Mouse (Mus musculus): ENCODE measurements around the gene Igf1r. TPM values are rescaled to one million over a fixed set of nuclear protein-coding genes. Genes with fewer than 3 reads are reported as not detected.

Igf1r gene
- polyA plus RNA-seq, 1 experiment from 2014 or later: 29.7 TPM

GRCm38 (mm10) chr7:68128271-68128674 is 175.6 kb downstream of the Igf1r start:
- H3K4me3 ChIP-seq (ENCODE audit: low read length): peak overlapping the region; percentile 70; the same call in 1 of the 2 replicates
- H3K27me3 ChIP-seq (ENCODE audit: control insufficient read depth, insufficient read depth, low read length): no peaks in the 10 kb centered on the region
- WGBS: 14% methylated on average over 7 of the region's 7 CpGs
- peak overlapping the region; percentile 93 for H3K4me2 ChIP-seq (replicated peaks; ENCODE audit: low read depth, low read length)
- no peak for ATAC-seq (ENCODE audit: low FRiP score, low TSS enrichment)
- H3K36me3 ChIP-seq (ENCODE audit: control insufficient read depth, insufficient read depth, low read length): no peaks in the 10 kb centered on the region
- peaks cover 40% of the 10 kb centered on the region for H3K4me1 ChIP-seq (ENCODE audit: control insufficient read depth, insufficient read depth, low read length)
- H3K9ac ChIP-seq (ENCODE audit: low read depth, low read length): peak overlapping the region; percentile 62; the same call in 1 of the 2 replicates
- no peaks in the 10 kb centered on the region for H3K9me3 ChIP-seq (ENCODE audit: control insufficient read depth, low read length)
- 0 out of 2 replicates have a peak overlapping the region, but pooled peaks have one; percentile 55 for H3K27ac ChIP-seq (ENCODE audit: low read depth, low read length)

GRCm38 (mm10) chr7:68129077-68129511 is 176.5 kb downstream of the Igf1r start:
- peak overlapping the region; percentile 62 for H3K9ac ChIP-seq (ENCODE audit: low read depth, low read length)
- H3K4me1 ChIP-seq (ENCODE audit: control insufficient read depth, insufficient read depth, low read length): peaks cover 40% of the 10 kb centered on the region
- peak overlapping the region; percentile 93 for H3K4me2 ChIP-seq (replicated peaks; ENCODE audit: low read depth, low read length)
- WGBS: under 1% methylated on average over 19 of the region's 19 CpGs
- no peaks in the 10 kb centered on the region for H3K9me3 ChIP-seq (ENCODE audit: control insufficient read depth, low read length)
- H3K27me3 ChIP-seq (ENCODE audit: control insufficient read depth, insufficient read depth, low read length): no peaks in the 10 kb centered on the region
- peak overlapping the region; percentile 70 for H3K4me3 ChIP-seq (ENCODE audit: low read length)
- peak overlapping the region; percentile 57 for H3K27ac ChIP-seq (ENCODE audit: low read depth, low read length)
- ATAC-seq (ENCODE audit: low FRiP score, low TSS enrichment): peak; percentile 92
- H3K36me3 ChIP-seq (ENCODE audit: control insufficient read depth, insufficient read depth, low read length): no peaks in the 10 kb centered on the region

- H3K27ac ChIP-seq (ENCODE audit: low read depth, low read length): peak overlapping the region; percentile 57
- peak; percentile 55 for ATAC-seq (ENCODE audit: low FRiP score, low TSS enrichment)
- peak overlapping the region; percentile 70 for H3K4me3 ChIP-seq (ENCODE audit: low read length)
- H3K9me3 ChIP-seq (ENCODE audit: control insufficient read depth, low read length): no peaks in the 10 kb centered on the region
- WGBS: under 1% methylated on average over 19 of the region's 19 CpGs
- H3K9ac ChIP-seq (ENCODE audit: low read depth, low read length): peak overlapping the region; percentile 62
- H3K27me3 ChIP-seq (ENCODE audit: control insufficient read depth, insufficient read depth, low read length): no peaks in the 10 kb centered on the region
- peak overlapping the region; percentile 93 for H3K4me2 ChIP-seq (replicated peaks; ENCODE audit: low read depth, low read length)
- H3K36me3 ChIP-seq (ENCODE audit: control insufficient read depth, insufficient read depth, low read length): no peaks in the 10 kb centered on the region
- peaks cover 40% of the 10 kb centered on the region for H3K4me1 ChIP-seq (ENCODE audit: control insufficient read depth, insufficient read depth, low read length)
Observed at GRCm38 (mm10) chr7:68129546-68130253, 177.1 kb downstream of the Igf1r start.

- H3K27me3 ChIP-seq (ENCODE audit: control insufficient read depth, insufficient read depth, low read length): no peaks in the 10 kb centered on the region
- no peak overlapping the region for H3K9ac ChIP-seq (ENCODE audit: low read depth, low read length)
- H3K4me2 ChIP-seq (replicated peaks; ENCODE audit: low read depth, low read length): no peak overlapping the region
- no peak overlapping the region for H3K4me3 ChIP-seq (ENCODE audit: low read length)
- peaks cover 40% of the 10 kb centered on the region for H3K4me1 ChIP-seq (ENCODE audit: control insufficient read depth, insufficient read depth, low read length)
- 53% methylated on average over 13 of the region's 13 CpGs for WGBS
- no peak for ATAC-seq (ENCODE audit: low FRiP score, low TSS enrichment)
- no peaks in the 10 kb centered on the region for H3K36me3 ChIP-seq (ENCODE audit: control insufficient read depth, insufficient read depth, low read length)
- no peaks in the 10 kb centered on the region for H3K9me3 ChIP-seq (ENCODE audit: control insufficient read depth, low read length)
- H3K27ac ChIP-seq (ENCODE audit: low read depth, low read length): no peak overlapping the region
Observed at GRCm38 (mm10) chr7:68130950-68131580, 178.4 kb downstream of the Igf1r start.

GRCm38 (mm10) chr7:68133679-68134078 is 181.1 kb downstream of the Igf1r start:
- Histone ChIP-seq H3K4me1 (ENCODE audit: control insufficient read depth, insufficient read depth, low read length) (peaks cover 23% of the 10 kb centered on the region), H3K36me3 (ENCODE audit: control insufficient read depth, insufficient read depth, low read length) (no peaks in the 10 kb centered on the region), H3K27me3 (ENCODE audit: control insufficient read depth, insufficient read depth, low read length) (no peaks in the 10 kb centered on the region), H3K27ac (ENCODE audit: low read depth, low read length) (no peak overlapping the region), H3K9me3 (ENCODE audit: control insufficient read depth, low read length) (no peaks in the 10 kb centered on the region), H3K4me3 (ENCODE audit: low read length) (no peak overlapping the region), H3K9ac (ENCODE audit: low read depth, low read length) (no peak overlapping the region), H3K4me2 (replicated peaks; ENCODE audit: low read depth, low read length) (no peak overlapping the region)
- ATAC-seq (ENCODE audit: low FRiP score, low TSS enrichment): no peak
- 63% methylated on average over 6 of the region's 6 CpGs for WGBS

- WGBS: 91% methylated on average over 16 of the region's 16 CpGs
- Histone ChIP-seq H3K27ac (ENCODE audit: low read depth, low read length) (no peak overlapping the region), H3K36me3 (ENCODE audit: control insufficient read depth, insufficient read depth, low read length) (no peaks in the 10 kb centered on the region), H3K4me1 (ENCODE audit: control insufficient read depth, insufficient read depth, low read length) (peaks cover 26% of the 10 kb centered on the region), H3K4me3 (ENCODE audit: low read length) (no peak overlapping the region), H3K27me3 (ENCODE audit: control insufficient read depth, insufficient read depth, low read length) (no peaks in the 10 kb centered on the region), H3K4me2 (replicated peaks; ENCODE audit: low read depth, low read length) (no peak overlapping the region), H3K9ac (ENCODE audit: low read depth, low read length) (no peak overlapping the region), H3K9me3 (ENCODE audit: control insufficient read depth, low read length) (no peaks in the 10 kb centered on the region)
- no peak for ATAC-seq (ENCODE audit: low FRiP score, low TSS enrichment)
Observed at GRCm38 (mm10) chr7:68134948-68135347, 182.3 kb downstream of the Igf1r start.

- H3K27me3 ChIP-seq (ENCODE audit: control insufficient read depth, insufficient read depth, low read length): no peaks in the 10 kb centered on the region
- H3K9ac ChIP-seq (ENCODE audit: low read depth, low read length): no peak overlapping the region
- no peak for ATAC-seq (ENCODE audit: low FRiP score, low TSS enrichment)
- no peak overlapping the region for H3K27ac ChIP-seq (ENCODE audit: low read depth, low read length)
- no peaks in the 10 kb centered on the region for H3K9me3 ChIP-seq (ENCODE audit: control insufficient read depth, low read length)
- no peak overlapping the region for H3K4me3 ChIP-seq (ENCODE audit: low read length)
- 82% methylated on average over 10 of the region's 10 CpGs for WGBS
- H3K4me2 ChIP-seq (replicated peaks; ENCODE audit: low read depth, low read length): no peak overlapping the region
- no peaks in the 10 kb centered on the region for H3K36me3 ChIP-seq (ENCODE audit: control insufficient read depth, insufficient read depth, low read length)
- peaks cover 15% of the 10 kb centered on the region for H3K4me1 ChIP-seq (ENCODE audit: control insufficient read depth, insufficient read depth, low read length)
Observed at GRCm38 (mm10) chr7:68136056-68136455, 183.4 kb downstream of the Igf1r start.

GRCm38 (mm10) chr7:68139384-68139783 is 186.8 kb downstream of the Igf1r start:
- H3K4me2 ChIP-seq (replicated peaks; ENCODE audit: low read depth, low read length): no peak overlapping the region
- H3K9me3 ChIP-seq (ENCODE audit: control insufficient read depth, low read length): no peaks in the 10 kb centered on the region
- no peak; the same call in 1 of the 2 replicates for ATAC-seq (ENCODE audit: low FRiP score, low TSS enrichment)
- H3K27ac ChIP-seq (ENCODE audit: low read depth, low read length): no peak overlapping the region
- H3K36me3 ChIP-seq (ENCODE audit: control insufficient read depth, insufficient read depth, low read length): no peaks in the 10 kb centered on the region
- H3K4me1 ChIP-seq (ENCODE audit: control insufficient read depth, insufficient read depth, low read length): peaks cover 7% of the 10 kb centered on the region; the same call in 1 of the 2 replicates
- H3K9ac ChIP-seq (ENCODE audit: low read depth, low read length): no peak overlapping the region
- H3K4me3 ChIP-seq (ENCODE audit: low read length): no peak overlapping the region
- WGBS: 46% methylated on average over 2 of the region's 2 CpGs
- no peaks in the 10 kb centered on the region for H3K27me3 ChIP-seq (ENCODE audit: control insufficient read depth, insufficient read depth, low read length)

Measured in kidney, embryonic 14.5 days (tissue).